Mouse (Mus musculus): ENCODE results near the gene Ncoa1.

DNA sequence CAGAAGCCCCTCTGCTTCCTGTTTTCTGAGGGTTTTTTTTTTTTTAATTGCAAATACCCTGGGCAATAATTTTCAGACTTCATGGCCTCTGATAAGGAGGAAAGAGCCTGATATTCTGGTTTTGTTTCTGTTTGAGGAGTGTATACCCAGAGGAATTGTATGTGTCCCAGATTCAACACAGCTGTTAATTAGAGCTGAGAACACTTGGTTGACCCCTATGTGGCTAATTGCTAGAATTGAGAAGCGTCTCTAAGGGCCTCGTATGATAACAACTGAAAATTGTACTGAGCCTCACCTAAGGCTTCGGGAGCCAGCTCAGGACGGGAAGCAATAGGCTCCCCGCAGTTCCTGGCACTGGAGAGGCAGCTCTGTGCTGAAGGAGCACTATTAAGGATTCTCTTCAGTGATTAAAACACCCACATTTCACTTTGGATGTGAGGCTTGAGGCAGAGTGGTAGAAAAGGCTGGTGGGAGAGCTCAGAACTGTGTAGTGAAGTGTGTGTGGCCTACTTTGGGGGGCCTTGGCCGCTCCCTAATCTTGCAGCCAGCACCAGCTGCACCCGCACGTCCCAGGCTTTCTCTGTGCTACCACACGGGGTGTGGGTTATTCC is 46.8 kb upstream of the Ncoa1 start:
- TF ChIP-seq CTCF (IDR thresholded peaks at IDR 0.05; ENCODE audit: low read depth), result no peak
- no peak for TF ChIP-seq EP300 (IDR thresholded peaks at IDR 0.05; ENCODE audit: low read depth)

All from liver, embryonic 14.5 days (tissue).